Comparison of ENCODE assay signal across 20 mouse cellular contexts in genomic region chr6:6818036-6818788, GRCm38 (mm10). TPM values are rescaled to one million over a fixed set of nuclear protein-coding genes. Genes with fewer than 3 reads are reported as not detected.
DNase-seq lines count a peak whose midpoint lies in the region; ATAC-seq lines count a peak whose summit lies in the region.
"Had no signal": no experiment of that assay in that cellular context is flagged by ENCODE, and none has a peak within 500 bp of the region (broad histone marks: within the 10 kb centered on the region; RNA-seq: fewer than 3 reads in every experiment).

No protein-coding gene starts in this region.

- 54% methylated on average over 9 of the region's 9 CpGs for WGBS in midbrain, embryonic 16.5 days
- 57% methylated on average over 9 of the region's 9 CpGs for WGBS in midbrain, embryonic 13.5 days

- DNase-seq in embryo, embryonic 9.5 days (ENCODE audit: extremely low spot score), result peak; percentile 10
- no peak for DNase-seq in embryo, embryonic 10.5 days (ENCODE audit: low spot score)
- peak; percentile 13 for DNase-seq in neural tube, embryonic 10.5 days (ENCODE audit: extremely low spot score, low spot score)
- no peak for DNase-seq in urinary bladder, postnatal 10 days (ENCODE audit: low spot score)
- no peak for DNase-seq in urinary bladder, postnatal 14 days (ENCODE audit: low spot score)
- DNase-seq in cerebellum, postnatal 10 days, result no peak
- DNase-seq: cerebellum, postnatal 14 days; heart, adult 11 months had no signal

- peaks cover 4% of the 10 kb centered on the region; the same call in 1 of the 2 replicates for H3K4me1 ChIP-seq in midbrain, embryonic 16.5 days (ENCODE audit: control insufficient read depth, insufficient read depth, low read length)
- peaks cover 7% of the 10 kb centered on the region for H3K4me1 ChIP-seq in midbrain, embryonic 13.5 days (replicated peaks)
- H3K4me1 ChIP-seq: embryonic facial prominence, embryonic 12.5 days had no signal

- no peaks in the 10 kb centered on the region for H3K9me3 ChIP-seq in midbrain, embryonic 16.5 days (replicated peaks; ENCODE audit: control insufficient read depth, low read length, poor library complexity, severe bottlenecking)
- no peaks in the 10 kb centered on the region for H3K9me3 ChIP-seq in midbrain, embryonic 13.5 days
- H3K9me3 ChIP-seq: embryonic facial prominence, embryonic 12.5 days had no signal

- no peak overlapping the region for H3K4me3 ChIP-seq in midbrain, embryonic 16.5 days (ENCODE audit: low read depth, low read length)
- H3K4me3 ChIP-seq in midbrain, embryonic 13.5 days (replicated peaks), result no peak overlapping the region
- H3K4me3 ChIP-seq: embryonic facial prominence, embryonic 12.5 days; layer of hippocampus, adult 2 months; myocyte had no signal

- H3K9ac ChIP-seq in midbrain, embryonic 16.5 days (ENCODE audit: low read depth, low read length), result no peak overlapping the region
- no peak overlapping the region for H3K9ac ChIP-seq in midbrain, embryonic 13.5 days (replicated peaks)
- H3K9ac ChIP-seq: embryonic facial prominence, embryonic 12.5 days; liver, embryonic 14.5 days had no signal

- no peak overlapping the region for H3K27ac ChIP-seq in midbrain, embryonic 16.5 days (ENCODE audit: low read length)
- H3K27ac ChIP-seq in midbrain, embryonic 13.5 days, result no peak overlapping the region
- H3K27ac ChIP-seq: embryonic facial prominence, embryonic 12.5 days; layer of hippocampus, adult 2 months; liver, embryonic 14.5 days had no signal

- H3K36me3 ChIP-seq in midbrain, embryonic 16.5 days (ENCODE audit: control insufficient read depth, insufficient read depth, low read length), result no peaks in the 10 kb centered on the region
- no peaks in the 10 kb centered on the region for H3K36me3 ChIP-seq in midbrain, embryonic 13.5 days
- H3K36me3 ChIP-seq: embryonic facial prominence, embryonic 12.5 days had no signal

- H3K27me3 ChIP-seq in midbrain, embryonic 16.5 days (ENCODE audit: control insufficient read depth, insufficient read depth, low read depth, low read length), result no peaks in the 10 kb centered on the region
- no peaks in the 10 kb centered on the region for H3K27me3 ChIP-seq in midbrain, embryonic 13.5 days
- H3K27me3 ChIP-seq: embryonic facial prominence, embryonic 12.5 days had no signal

- H3K4me2 ChIP-seq in midbrain, embryonic 16.5 days (ENCODE audit: low read length), result no peak overlapping the region
- no peak overlapping the region for H3K4me2 ChIP-seq in midbrain, embryonic 13.5 days (replicated peaks)
- H3K4me2 ChIP-seq: embryonic facial prominence, embryonic 12.5 days had no signal

- peak; percentile 48; the same call in 1 of the 2 replicates for ATAC-seq in midbrain, embryonic 16.5 days
- no peak for ATAC-seq in midbrain, embryonic 13.5 days
- ATAC-seq: intestine, embryonic 16.5 days; lung, postnatal 0 days; Patski had no signal

RNA-seq across cellular contexts. Expression of gene Dlx6, which starts 44.9 kb away (rescaled TPM):
- 1.3 and 3.0 TPM in 2 replicates for polyA plus RNA-seq in midbrain, embryonic 16.5 days (2015; fragmentation: Nextera tagmentation; extraction: Ambion mirVana)
- polyA plus RNA-seq in midbrain, embryonic 13.5 days (2015; fragmentation: Nextera tagmentation; extraction: Ambion mirVana), result 3.1 and 4.4 TPM in 2 replicates
- polyA plus RNA-seq: heart, postnatal 0 days; intestine, embryonic 16.5 days; kidney, embryonic 16.5 days; liver, embryonic 14.5 days; lung, postnatal 0 days; myocyte; thymus, postnatal 0 days had no signal

Comparison
In these comparisons a context has a peak if more than half of its experiments do, and no peak if none do; other contexts are left out.
1. DNase-seq: peak in embryo, embryonic 9.5 days (single experiment) and neural tube, embryonic 10.5 days (single experiment); none in embryo, embryonic 10.5 days (single experiment), urinary bladder, postnatal 10 days (single experiment), urinary bladder, postnatal 14 days (single experiment) and cerebellum, postnatal 10 days (0 of 2).